Mouse (Mus musculus) lung, postnatal 0 days (tissue): ENCODE results near the gene Ppargc1a.

Experiments used
- CTCF ChIP-seq: IDR thresholded peaks from 2 replicates; pipeline ENCODE4 v1.5.1; 2016; ENCODE audit warnings: antibody characterized with exemption, mild to moderate bottlenecking
- EP300 ChIP-seq: IDR thresholded peaks from 2 replicates; pipeline ENCODE4 v1.6.1; 2016; ENCODE audit warnings: antibody characterized with exemption, mild to moderate bottlenecking, control low read depth

DNA sequence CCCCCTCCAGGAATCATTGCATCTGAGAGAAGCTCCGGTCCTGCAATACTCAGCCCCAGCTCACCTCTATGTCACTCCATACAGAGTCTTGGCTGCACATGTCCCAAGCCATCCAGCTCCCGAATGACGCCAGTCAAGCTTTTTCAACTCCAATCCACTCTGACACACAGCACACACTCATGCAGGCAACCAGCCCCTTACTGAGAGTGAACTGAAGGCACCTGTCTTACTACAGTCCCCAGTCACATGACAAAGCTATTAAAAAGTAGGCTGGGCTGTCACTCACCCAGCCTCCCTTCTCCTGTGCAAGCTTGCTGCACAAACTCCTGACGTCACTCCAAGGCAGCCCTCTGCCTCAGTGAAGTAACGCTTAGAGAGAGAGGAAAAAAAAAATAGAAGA lies 13.9 kb downstream of the Ppargc1a start:
- TF ChIP-seq CTCF, result no peak
- no peak for TF ChIP-seq EP300
